Mouse (Mus musculus) hindbrain, embryonic 16.5 days (tissue): Measurements from ENCODE around the gene Tkt. TPM values are rescaled to one million over a fixed set of nuclear protein-coding genes. Genes with fewer than 3 reads are reported as not detected.

Experiments used
- ATAC-seq: fragments of 200-750 bp; cut with Nextera tagmentation; 2 replicates; pipeline ENCODE4 v1.8.0; 2017; ENCODE audit warnings: moderate TSS enrichment, moderate library complexity
- H3K27ac ChIP-seq: fragments of 300-500 bp; sonication (generic); 2 replicates; pipeline ENCODE4 v1.5.1; 2014; ENCODE audit warnings: low read depth, mild to moderate bottlenecking, control low read depth, low read length, moderate library complexity
- H3K27me3 ChIP-seq: fragments of 300-500 bp; sonication (generic); replicated peaks from 2 replicates; pipeline ENCODE4 v1.6.1; 2014; ENCODE audit warnings: low read length; ENCODE audit not compliant: control insufficient read depth, insufficient read depth
- H3K36me3 ChIP-seq: fragments of 300-500 bp; sonication (generic); 2 replicates; pipeline ENCODE4 v1.6.1; 2014; ENCODE audit warnings: mild to moderate bottlenecking, low read length, moderate library complexity, mixed read lengths; ENCODE audit not compliant: control insufficient read depth, insufficient read depth
- H3K4me1 ChIP-seq: fragments of 300-500 bp; sonication (generic); 2 replicates; pipeline ENCODE4 v1.6.1; 2014; ENCODE audit warnings: low read depth, low read length; ENCODE audit not compliant: control insufficient read depth, insufficient read depth
- H3K4me2 ChIP-seq: fragments of 300-500 bp; sonication (generic); 2 replicates; pipeline ENCODE4 v1.6.1; 2014; ENCODE audit warnings: mild to moderate bottlenecking, low read length, control low read depth, moderate library complexity
- H3K4me3 ChIP-seq: fragments of 300-500 bp; sonication (generic); 2 replicates; pipeline ENCODE4 v1.5.1; 2014; ENCODE audit warnings: mild to moderate bottlenecking, low read length, control low read depth, moderate library complexity
- H3K9ac ChIP-seq: fragments of 300-500 bp; sonication (generic); 2 replicates; pipeline ENCODE4 v1.6.1; 2014; ENCODE audit warnings: low read depth, mild to moderate bottlenecking, control low read depth, low read length, moderate library complexity
- H3K9me3 ChIP-seq: fragments of 300-500 bp; sonication (generic); 2 replicates; pipeline ENCODE4 v1.6.1; 2014; ENCODE audit warnings: mild to moderate bottlenecking, low read length, moderate library complexity; ENCODE audit not compliant: control insufficient read depth
- WGBS: fragments of 180-500 bp; shearing (Covaris S2); extraction: QIAGEN DNeasy Blood & Tissue Kit; methylation state at CpG from one replicate; pipeline ENCODE4 v1.1.7; 2014; 5-methylcytosine and 5-hydroxymethylcytosine counted together
- polyA plus RNA-seq: library from polyadenylated mRNA; unstranded; fragments of >200 nt; fragmentation: Nextera tagmentation; extraction: Ambion mirVana; gene quantifications from 2 replicates; pipeline ENCODE4 v1.2.1, GENCODE M21; 2015

Gene Tkt
- polyA plus RNA-seq, 1 experiment from 2014 or later, result 301 TPM

DNA sequence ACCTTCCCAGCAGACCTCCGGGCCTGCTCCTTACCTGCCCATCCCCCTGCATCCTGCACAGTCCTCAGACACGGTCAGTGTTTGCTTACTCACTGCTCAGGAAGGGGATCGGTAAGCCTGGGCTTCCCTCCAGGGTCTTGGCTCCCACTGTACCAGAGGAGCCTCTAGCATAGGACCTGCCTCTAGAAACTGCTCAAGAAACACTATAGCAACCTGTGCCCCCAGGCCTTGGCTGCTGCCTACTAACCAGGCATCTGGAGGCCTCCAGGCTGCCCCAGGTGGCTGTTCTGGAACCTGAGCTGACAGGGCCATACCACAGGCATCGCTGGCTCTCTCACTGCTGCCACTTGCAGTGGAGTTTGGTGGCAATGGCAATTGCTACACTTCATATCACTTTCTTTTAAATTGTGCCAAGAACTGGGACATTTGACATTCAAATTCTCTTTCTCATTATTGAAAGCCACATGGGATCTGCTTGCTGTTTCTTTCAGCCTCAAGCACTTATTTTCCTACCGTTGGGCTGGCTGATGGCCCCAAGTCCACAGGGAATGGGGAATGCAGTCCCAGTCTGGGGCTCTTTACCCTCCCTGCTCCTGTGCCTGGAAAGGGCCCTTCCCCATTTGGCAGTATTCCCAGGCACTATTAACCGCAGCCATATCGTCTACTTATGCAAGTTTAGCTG, 38.8 kb downstream of the Tkt start:
- H3K4me1 ChIP-seq, result peaks cover 13% of the 10 kb centered on the region
- no peaks in the 10 kb centered on the region for H3K36me3 ChIP-seq
- H3K9me3 ChIP-seq, result no peaks in the 10 kb centered on the region
- 32% methylated on average over 7 of the region's 7 CpGs for WGBS
- ATAC-seq, result peak; percentile 71
- no peak overlapping the region for H3K4me2 ChIP-seq
- H3K27ac ChIP-seq, result peak overlapping the region; percentile 16; the same call in 1 of the 2 replicates
- H3K27me3 ChIP-seq, result no peaks in the 10 kb centered on the region
- H3K4me3 ChIP-seq, result no peak overlapping the region
- no peak overlapping the region for H3K9ac ChIP-seq

DNA sequence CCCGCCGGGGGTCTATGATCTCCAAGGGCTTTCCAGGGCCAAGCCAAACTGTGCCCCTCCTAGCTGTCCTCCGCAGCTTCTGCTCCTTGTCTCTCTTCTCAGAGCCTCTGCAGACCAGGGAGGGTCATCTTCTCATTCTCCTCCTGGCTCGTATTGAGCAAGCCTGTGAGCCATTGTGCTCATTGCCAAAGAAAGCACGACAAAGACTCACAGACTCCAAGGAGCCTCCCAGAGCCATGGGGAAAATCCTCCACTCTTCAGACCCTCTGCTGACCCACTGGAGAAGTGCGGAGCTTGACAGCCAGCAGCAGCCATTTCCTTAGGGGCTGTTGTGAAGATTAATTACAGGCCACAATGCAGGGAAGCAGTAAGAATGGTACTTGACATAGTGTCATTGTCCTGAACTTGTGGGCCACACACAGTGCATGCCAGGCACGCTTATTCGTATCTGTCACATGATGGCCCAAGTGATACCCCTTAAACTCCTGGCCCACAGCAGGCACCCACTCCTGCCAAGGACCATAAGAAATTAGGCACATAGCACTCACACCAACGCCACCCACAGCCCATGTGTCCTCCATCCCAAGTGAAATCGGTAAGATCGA, 42.0 kb downstream of the Tkt start:
- Histone ChIP-seq H3K27ac (no peak overlapping the region), H3K9ac (no peak overlapping the region), H3K4me2 (no peak overlapping the region), H3K27me3 (no peaks in the 10 kb centered on the region), H3K9me3 (no peaks in the 10 kb centered on the region), H3K4me1 (peaks cover 24% of the 10 kb centered on the region), H3K4me3 (no peak overlapping the region), H3K36me3 (no peaks in the 10 kb centered on the region)
- no peak for ATAC-seq
- WGBS, result 49% methylated on average over 11 of the region's 11 CpGs

DNA sequence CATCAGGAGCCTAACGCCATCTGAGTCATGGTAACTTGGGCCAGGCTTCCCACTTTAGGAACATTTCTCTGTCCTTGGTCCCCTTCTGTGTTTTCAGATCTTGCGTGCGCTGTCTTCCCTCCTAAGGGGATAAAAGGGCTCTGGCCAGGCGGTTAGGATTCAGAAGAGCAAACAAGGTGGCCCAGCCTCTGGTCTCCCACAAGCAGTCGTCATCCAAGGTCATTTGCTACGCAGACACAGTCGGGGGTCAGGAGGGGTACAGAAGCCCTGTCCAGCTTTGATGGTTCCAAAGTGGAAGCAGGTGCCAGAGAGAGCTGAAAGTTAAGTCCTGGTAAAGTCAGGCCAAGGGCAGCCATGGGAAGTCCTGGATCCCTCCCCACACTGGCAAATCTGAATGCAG, 42.8 kb downstream of the Tkt start:
- ATAC-seq, result no peak
- WGBS, result 72% methylated on average over 7 of the region's 7 CpGs
- Histone ChIP-seq H3K4me1 (peaks cover 24% of the 10 kb centered on the region), H3K36me3 (no peaks in the 10 kb centered on the region), H3K9ac (no peak overlapping the region), H3K4me2 (no peak overlapping the region), H3K4me3 (no peak overlapping the region), H3K9me3 (no peaks in the 10 kb centered on the region), H3K27ac (no peak overlapping the region), H3K27me3 (no peaks in the 10 kb centered on the region)

DNA sequence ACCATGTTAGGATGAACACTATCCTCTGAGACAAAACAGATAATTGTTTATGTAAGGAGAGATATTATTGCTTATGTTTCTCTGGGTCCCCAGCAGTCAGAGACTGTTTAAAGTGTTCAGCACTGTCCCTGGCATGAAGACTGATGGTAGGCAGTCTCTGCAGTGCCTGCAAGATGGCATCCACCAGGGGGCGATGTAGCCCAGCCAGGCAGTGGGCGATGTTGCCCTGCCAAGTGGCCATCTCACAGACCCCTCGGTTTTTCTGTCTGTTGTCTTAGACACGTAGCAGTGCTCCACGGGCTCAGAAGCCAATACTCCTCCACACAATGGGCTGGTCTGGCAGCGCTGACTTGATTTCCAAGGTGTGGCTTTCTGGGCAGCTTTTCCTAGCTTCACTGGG, 43.3 kb downstream of the Tkt start:
- Histone ChIP-seq H3K36me3 (no peaks in the 10 kb centered on the region), H3K27me3 (no peaks in the 10 kb centered on the region), H3K9me3 (no peaks in the 10 kb centered on the region), H3K4me2 (no peak overlapping the region), H3K4me3 (no peak overlapping the region), H3K9ac (no peak overlapping the region), H3K27ac (no peak overlapping the region), H3K4me1 (peaks cover 22% of the 10 kb centered on the region)
- no peak for ATAC-seq
- whole genome bisulfite sequencing, result 8% methylated on average over 6 of the region's 6 CpGs

DNA sequence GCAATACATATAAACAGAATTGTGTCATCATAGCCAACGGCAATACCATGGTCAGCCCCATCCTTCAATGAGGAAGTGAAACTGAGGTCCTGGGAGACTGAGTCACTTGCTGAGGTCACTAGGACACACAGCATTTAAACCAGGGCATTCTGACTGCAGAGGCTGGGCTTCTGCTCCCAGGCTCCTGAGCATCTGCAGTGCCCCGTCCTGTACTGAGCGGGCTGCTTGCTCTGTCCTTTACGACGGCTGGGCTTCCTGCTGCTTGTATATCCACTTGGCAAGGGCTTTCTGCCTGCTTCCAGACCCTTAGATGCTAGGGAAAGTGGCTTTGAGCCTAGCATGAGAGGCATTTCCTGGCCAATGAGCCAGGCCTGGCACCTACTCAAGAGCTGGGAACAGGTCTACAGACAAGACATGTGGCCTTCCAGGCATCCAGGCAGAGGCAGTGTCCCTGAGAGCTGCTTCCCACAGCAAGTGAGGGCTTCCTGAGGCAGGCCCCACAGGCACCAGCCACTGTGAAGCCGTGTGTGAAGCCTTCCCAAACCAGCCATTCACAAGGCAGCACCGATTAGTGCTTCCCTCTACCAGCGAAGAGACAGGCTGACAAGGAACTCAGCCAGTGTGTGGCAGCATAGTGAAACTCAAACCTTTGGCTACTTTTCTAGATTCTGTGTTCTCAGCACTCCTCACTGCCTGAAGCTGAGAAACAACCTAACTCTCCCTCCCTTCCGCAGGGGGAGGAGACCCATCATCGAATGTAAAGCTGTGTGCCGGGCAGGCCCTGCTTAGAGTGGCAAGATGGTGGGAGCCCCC, 45.3 kb downstream of the Tkt start:
- Histone ChIP-seq H3K27ac (peak overlapping the region; percentile 78), H3K36me3 (no peaks in the 10 kb centered on the region), H3K9ac (0 out of 2 replicates have a peak overlapping the region, but pooled peaks have one; percentile 13), H3K4me1 (peaks cover 12% of the 10 kb centered on the region), H3K27me3 (no peaks in the 10 kb centered on the region), H3K9me3 (no peaks in the 10 kb centered on the region), H3K4me3 (no peak overlapping the region), H3K4me2 (no peak overlapping the region; the same call in 1 of the 2 replicates)
- WGBS, result 29% methylated on average over 11 of the region's 11 CpGs
- ATAC-seq, result peak; percentile 84

DNA sequence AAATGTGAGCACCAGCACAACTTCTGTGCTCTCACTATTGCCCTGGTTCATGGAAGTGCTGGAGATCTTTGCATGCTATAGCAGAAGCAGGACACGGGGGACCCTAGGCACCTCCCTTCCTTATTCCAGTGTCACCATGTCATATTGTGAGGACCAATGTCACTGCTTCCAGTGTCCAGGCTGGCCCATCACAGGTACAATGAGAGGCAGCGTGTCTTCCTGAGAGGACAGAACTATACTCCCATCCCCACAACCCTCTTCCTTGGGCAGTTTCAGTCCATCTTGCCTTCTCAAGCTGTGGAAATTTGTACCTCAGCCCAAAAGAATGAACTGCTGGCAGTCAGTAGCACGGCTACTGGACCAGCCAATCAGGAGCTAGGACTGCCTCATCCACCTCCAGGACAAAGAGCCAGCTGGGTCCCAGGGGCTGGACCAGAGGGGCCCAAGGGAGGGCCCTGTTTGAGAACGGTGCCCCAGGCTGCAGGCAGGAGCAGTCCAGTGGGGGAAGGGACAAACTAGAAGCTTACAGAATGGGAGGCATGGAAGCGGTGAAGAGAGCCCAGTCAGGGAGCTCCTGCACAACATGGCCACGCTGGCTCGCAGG, 46.0 kb downstream of the Tkt start:
- no peaks in the 10 kb centered on the region for H3K9me3 ChIP-seq
- no peaks in the 10 kb centered on the region for H3K36me3 ChIP-seq
- H3K27me3 ChIP-seq, result no peaks in the 10 kb centered on the region
- 23% methylated on average over 7 of the region's 7 CpGs for WGBS
- peak overlapping the region; percentile 78 for H3K27ac ChIP-seq
- peak; percentile 72; the same call in 1 of the 2 replicates for ATAC-seq
- H3K4me2 ChIP-seq, result no peak overlapping the region; the same call in 1 of the 2 replicates
- H3K4me1 ChIP-seq, result peaks cover 12% of the 10 kb centered on the region
- H3K4me3 ChIP-seq, result no peak overlapping the region
- H3K9ac ChIP-seq, result 0 out of 2 replicates have a peak overlapping the region, but pooled peaks have one; percentile 4

DNA sequence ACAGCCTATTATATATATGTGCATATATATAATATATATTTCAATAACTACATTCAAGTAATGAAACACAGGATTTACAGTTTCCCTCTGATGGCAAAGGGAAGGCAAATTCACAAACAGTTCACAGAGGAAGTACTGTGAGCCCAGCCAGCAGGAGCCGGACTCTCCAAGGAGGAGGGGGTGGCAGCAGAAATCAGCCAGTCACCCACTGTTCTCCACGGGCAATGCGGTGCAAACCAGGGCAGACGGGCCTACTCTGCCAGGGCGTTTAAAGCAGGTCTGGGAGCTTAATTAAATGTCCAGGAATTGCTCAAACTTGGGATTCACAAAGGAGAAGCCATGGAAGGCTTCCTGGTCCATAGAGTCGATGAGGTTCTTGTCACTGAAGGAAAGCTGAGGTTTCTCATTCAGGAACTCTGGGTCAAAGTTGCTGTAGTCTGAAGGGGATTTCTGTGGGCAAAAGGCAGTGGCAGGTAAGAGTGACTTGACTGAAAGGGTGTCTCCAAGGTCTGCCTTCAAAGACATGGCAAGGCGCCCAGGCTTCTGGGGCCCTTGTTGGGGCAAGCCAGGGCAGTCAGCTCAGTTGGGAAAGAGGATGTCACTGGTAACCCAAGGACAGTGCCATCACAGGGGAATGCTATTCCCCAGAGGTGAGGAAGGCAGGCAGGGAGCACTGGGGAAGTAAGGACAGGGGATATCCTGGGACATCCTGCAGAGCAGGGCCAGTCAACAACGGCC, 47.6 kb downstream of the Tkt start:
- peaks cover 12% of the 10 kb centered on the region for H3K4me1 ChIP-seq
- no peaks in the 10 kb centered on the region for H3K27me3 ChIP-seq
- H3K27ac ChIP-seq, result no peak overlapping the region
- ATAC-seq, result no peak
- 83% methylated on average over 8 of the region's 8 CpGs for WGBS
- no peak overlapping the region for H3K9ac ChIP-seq
- H3K36me3 ChIP-seq, result no peaks in the 10 kb centered on the region; the same call in 1 of the 2 replicates
- no peak overlapping the region for H3K4me3 ChIP-seq
- H3K9me3 ChIP-seq, result no peaks in the 10 kb centered on the region
- H3K4me2 ChIP-seq, result no peak overlapping the region

DNA sequence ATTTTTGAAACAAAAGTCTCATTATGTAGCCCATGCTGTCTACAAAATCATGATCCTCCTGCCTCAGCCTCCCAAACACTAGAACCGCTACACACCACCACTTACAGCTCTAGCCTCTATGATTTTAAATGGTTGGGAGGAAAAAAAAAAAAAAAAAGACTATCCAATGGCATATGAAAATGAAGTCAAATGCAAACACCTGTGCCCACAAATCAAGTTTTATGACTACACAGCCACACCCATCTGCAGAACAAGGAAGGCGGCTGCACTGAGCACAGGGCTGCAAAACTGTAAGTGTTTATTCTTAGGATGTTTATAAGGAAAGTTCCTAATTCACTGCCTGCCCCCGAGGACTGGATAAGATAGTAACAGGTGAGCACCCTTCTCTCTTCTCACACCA, 48.2 kb downstream of the Tkt start:
- H3K4me2 ChIP-seq, result no peak overlapping the region
- H3K27ac ChIP-seq, result no peak overlapping the region
- ATAC-seq, result no peak
- H3K36me3 ChIP-seq, result no peaks in the 10 kb centered on the region; the same call in 1 of the 2 replicates
- 96% methylated on average over 3 of the region's 3 CpGs for WGBS
- H3K9ac ChIP-seq, result no peak overlapping the region
- no peaks in the 10 kb centered on the region for H3K27me3 ChIP-seq
- H3K4me3 ChIP-seq, result no peak overlapping the region
- peaks cover 12% of the 10 kb centered on the region for H3K4me1 ChIP-seq
- H3K9me3 ChIP-seq, result no peaks in the 10 kb centered on the region
